Mouse (Mus musculus) thymus, postnatal 4 days (tissue): ENCODE measurements around the gene Mrps7.

Source experiments
- DNase-seq: peaks from one replicate; pipeline ENCODE4 v3.0.0; 2021

The Mrps7 gene

GRCm38 (mm10) chr11:115603476-115604303 lies at the start of gene Mrps7, which contains the start of gene Gga3:
TSS of gene Mrps7 (plus strand) at chr11:115603925.
TSS of gene Gga3 (minus strand) at chr11:115604051.
- DNase-seq, result peak; percentile 96

GRCm38 (mm10) chr11:115555717-115556116 lies 48.0 kb upstream of the Mrps7 start:
- no peak for DNase-seq

GRCm38 (mm10) chr11:115563406-115563805 lies 40.3 kb upstream of the Mrps7 start:
- no peak for DNase-seq

GRCm38 (mm10) chr11:115564064-115564809 lies 39.5 kb upstream of the Mrps7 start, which contains the start of gene Nup85:
TSS of gene Nup85 (plus strand) at chr11:115564434.
- DNase-seq, result peak; percentile 99

GRCm38 (mm10) chr11:115564961-115565360 lies 38.8 kb upstream of the Mrps7 start:
- no peak for DNase-seq

GRCm38 (mm10) chr11:115579080-115579479 lies 24.6 kb upstream of the Mrps7 start:
- DNase-seq, result no peak

GRCm38 (mm10) chr11:115582913-115583606 lies 20.7 kb upstream of the Mrps7 start:
- no peak for DNase-seq

GRCm38 (mm10) chr11:115584376-115585073 lies 19.2 kb upstream of the Mrps7 start:
- no peak for DNase-seq

- no peak for DNase-seq
Measured at GRCm38 (mm10) chr11:115585573-115586100, 18.1 kb upstream of the Mrps7 start.

- no peak for DNase-seq
Measured at GRCm38 (mm10) chr11:115586403-115586802, 17.3 kb upstream of the Mrps7 start.

- no peak for DNase-seq
Measured at GRCm38 (mm10) chr11:115587984-115588383, 15.7 kb upstream of the Mrps7 start.

GRCm38 (mm10) chr11:115590526-115591075 lies 13.1 kb upstream of the Mrps7 start:
- no peak for DNase-seq

GRCm38 (mm10) chr11:115595209-115595608 lies 8.5 kb upstream of the Mrps7 start:
- no peak for DNase-seq

GRCm38 (mm10) chr11:115598309-115598708 lies 5.4 kb upstream of the Mrps7 start:
- DNase-seq, result no peak

- no peak for DNase-seq
Measured at GRCm38 (mm10) chr11:115599722-115600121, 4.0 kb upstream of the Mrps7 start.

- no peak for DNase-seq
Measured at GRCm38 (mm10) chr11:115600743-115601142, 3.0 kb upstream of the Mrps7 start.

- no peak for DNase-seq
Measured at GRCm38 (mm10) chr11:115601174-115601573, 2.6 kb upstream of the Mrps7 start.

- no peak for DNase-seq
Measured at GRCm38 (mm10) chr11:115603128-115603475, 623 bp upstream of the Mrps7 start.

GRCm38 (mm10) chr11:115604304-115604696 lies 575 bp downstream of the Mrps7 start:
- DNase-seq, result no peak

GRCm38 (mm10) chr11:115606733-115607132 lies 3.0 kb downstream of the Mrps7 start:
- DNase-seq, result no peak

- DNase-seq, result no peak
Measured at GRCm38 (mm10) chr11:115608421-115609399, 5.0 kb downstream of the Mrps7 start.
